Mouse (Mus musculus): ENCODE measurements at regions not wholly inside any gene's neighbourhood (a gene's known extent, or its start where the extent isn't known, plus 50 kb on each side); places are given as distances from the start of the nearest gene placed in this dataset.

DNA sequence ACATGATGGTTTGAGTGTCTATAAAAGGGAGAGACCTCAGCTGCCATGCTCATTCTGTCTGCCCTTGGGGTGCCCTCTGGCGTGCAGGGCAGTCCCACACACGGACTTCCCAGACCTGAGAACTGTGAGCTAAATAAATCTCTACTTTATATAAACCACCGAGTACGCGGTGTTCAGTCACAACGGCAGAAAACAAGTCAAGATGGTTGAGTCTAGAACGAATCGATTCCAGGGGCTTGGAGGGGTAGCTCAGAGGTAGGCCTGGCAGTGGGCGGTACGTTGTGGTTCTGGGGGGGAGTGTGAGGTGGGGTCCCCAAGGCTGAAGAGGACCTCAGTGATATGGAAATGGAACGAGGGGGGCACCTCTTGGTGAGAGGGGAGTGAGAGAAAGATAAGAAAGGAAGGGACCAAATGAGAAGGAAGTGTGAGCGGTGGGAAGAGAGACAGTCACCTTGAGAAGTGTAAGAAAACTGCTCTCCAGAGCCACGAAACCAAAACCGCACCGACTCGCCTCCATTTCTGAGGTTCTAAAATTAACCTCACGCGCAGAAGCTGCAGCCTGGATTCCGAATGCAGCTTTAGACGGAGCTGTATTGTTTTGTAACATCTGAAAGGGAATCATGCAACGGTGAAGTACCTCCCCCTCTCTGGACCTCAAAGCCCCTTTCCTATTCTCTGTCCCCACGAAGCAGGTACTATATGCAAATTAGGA lies 117.0 kb downstream of the Mis18a start:
- TF ChIP-seq ZC3H11A (IDR thresholded peaks at IDR 0.05; ENCODE audit: borderline replicate concordance, low read depth, low read length) (no peak), ZNF384 (IDR thresholded peaks at IDR 0.05; ENCODE audit: low read depth, low read length) (no peak), MAFK (IDR thresholded peaks at IDR 0.05; ENCODE audit: insufficient read depth, low read depth, low read length) (no peak), HCFC1 (IDR thresholded peaks at IDR 0.05; ENCODE audit: borderline replicate concordance, insufficient read depth, low read length) (no peak), CHD2 (IDR thresholded peaks at IDR 0.05; ENCODE audit: low read depth, low read length) (no peak)
- no peak overlapping the region for H3K9ac ChIP-seq (ENCODE audit: insufficient read depth, low read depth, low read length, poor library complexity, severe bottlenecking)
- no peaks in the 10 kb centered on the region for H3K4me1 ChIP-seq (ENCODE audit: control insufficient read depth in 2 of 2, insufficient read depth in 2 of 2, low read length in 2 of 2, poor library complexity in 1 of 2)
- no peaks in the 10 kb centered on the region for H3K36me3 ChIP-seq (ENCODE audit: control insufficient read depth, insufficient read depth, low read length, poor library complexity, severe bottlenecking)
- DNase-seq (ENCODE audit: low read depth, low spot score), result no peak
- no peaks in the 10 kb centered on the region for H3K9me3 ChIP-seq (ENCODE audit: control insufficient read depth, insufficient read depth, low read depth, low read length)
- in situ Hi-C loops (cut with MboI; ENCODE audit: low sequenced_read_pairs in 2 of 2, unreplicated experiment in 2 of 2), result no loop called here
- H3K27ac ChIP-seq (ENCODE audit: insufficient read depth, low read depth, low read length, poor library complexity, severe bottlenecking), result no peak overlapping the region
- H3K4me3 ChIP-seq (ENCODE audit: insufficient read depth in 1 of 2, low read depth in 1 of 2, low read length in 2 of 2, poor library complexity in 1 of 2, severe bottlenecking in 1 of 2), result no peak overlapping the region

- Histone ChIP-seq H3K9me3 (ENCODE audit: control insufficient read depth, insufficient read depth, low read depth, low read length) (no peaks in the 10 kb centered on the region), H3K4me3 (ENCODE audit: insufficient read depth in 1 of 2, low read depth in 1 of 2, low read length in 2 of 2, poor library complexity in 1 of 2, severe bottlenecking in 1 of 2) (no peak overlapping the region), H3K9ac (ENCODE audit: insufficient read depth, low read depth, low read length, poor library complexity, severe bottlenecking) (no peak overlapping the region), H3K27ac (ENCODE audit: insufficient read depth, low read depth, low read length, poor library complexity, severe bottlenecking) (no peak overlapping the region), H3K36me3 (ENCODE audit: control insufficient read depth, insufficient read depth, low read length, poor library complexity, severe bottlenecking) (no peaks in the 10 kb centered on the region), H3K4me1 (ENCODE audit: control insufficient read depth in 2 of 2, insufficient read depth in 2 of 2, low read length in 2 of 2, poor library complexity in 1 of 2) (no peaks in the 10 kb centered on the region)
- TF ChIP-seq ZNF384 (IDR thresholded peaks at IDR 0.05; ENCODE audit: low read depth, low read length) (no peak), ZC3H11A (IDR thresholded peaks at IDR 0.05; ENCODE audit: borderline replicate concordance, low read depth, low read length) (no peak), MAFK (IDR thresholded peaks at IDR 0.05; ENCODE audit: insufficient read depth, low read depth, low read length) (no peak), CHD2 (IDR thresholded peaks at IDR 0.05; ENCODE audit: low read depth, low read length) (no peak), HCFC1 (IDR thresholded peaks at IDR 0.05; ENCODE audit: borderline replicate concordance, insufficient read depth, low read length) (no peak)
- in situ Hi-C loops (cut with MboI; ENCODE audit: low sequenced_read_pairs in 2 of 2, unreplicated experiment in 2 of 2), result no loop called here
- no peak for DNase-seq (ENCODE audit: low read depth, low spot score)
These were observed 127.8 kb downstream of the Mis18a start for GRCm38 (mm10) chr16:90599329-90599870.

- no peak for DNase-seq (ENCODE audit: low read depth, low spot score)
- H3K9me3 ChIP-seq (ENCODE audit: control insufficient read depth, insufficient read depth, low read depth, low read length), result no peaks in the 10 kb centered on the region
- TF ChIP-seq HCFC1 (IDR thresholded peaks at IDR 0.05; ENCODE audit: borderline replicate concordance, insufficient read depth, low read length) (no peak), ZC3H11A (IDR thresholded peaks at IDR 0.05; ENCODE audit: borderline replicate concordance, low read depth, low read length) (no peak), ZNF384 (IDR thresholded peaks at IDR 0.05; ENCODE audit: low read depth, low read length) (no peak), CHD2 (IDR thresholded peaks at IDR 0.05; ENCODE audit: low read depth, low read length) (no peak), MAFK (IDR thresholded peaks at IDR 0.05; ENCODE audit: insufficient read depth, low read depth, low read length) (no peak)
- H3K4me1 ChIP-seq (ENCODE audit: control insufficient read depth in 2 of 2, insufficient read depth in 2 of 2, low read length in 2 of 2, poor library complexity in 1 of 2), result no peaks in the 10 kb centered on the region
- H3K9ac ChIP-seq (ENCODE audit: insufficient read depth, low read depth, low read length, poor library complexity, severe bottlenecking), result no peak overlapping the region
- no peaks in the 10 kb centered on the region for H3K36me3 ChIP-seq (ENCODE audit: control insufficient read depth, insufficient read depth, low read length, poor library complexity, severe bottlenecking)
- in situ Hi-C loops (cut with MboI; ENCODE audit: low sequenced_read_pairs in 2 of 2, unreplicated experiment in 2 of 2), result no loop called here
- H3K27ac ChIP-seq (ENCODE audit: insufficient read depth, low read depth, low read length, poor library complexity, severe bottlenecking), result no peak overlapping the region
- H3K4me3 ChIP-seq (ENCODE audit: insufficient read depth in 1 of 2, low read depth in 1 of 2, low read length in 2 of 2, poor library complexity in 1 of 2, severe bottlenecking in 1 of 2), result no peak overlapping the region
These were observed 128.5 kb downstream of the Mis18a start for GRCm38 (mm10) chr16:90598727-90599126.

DNA sequence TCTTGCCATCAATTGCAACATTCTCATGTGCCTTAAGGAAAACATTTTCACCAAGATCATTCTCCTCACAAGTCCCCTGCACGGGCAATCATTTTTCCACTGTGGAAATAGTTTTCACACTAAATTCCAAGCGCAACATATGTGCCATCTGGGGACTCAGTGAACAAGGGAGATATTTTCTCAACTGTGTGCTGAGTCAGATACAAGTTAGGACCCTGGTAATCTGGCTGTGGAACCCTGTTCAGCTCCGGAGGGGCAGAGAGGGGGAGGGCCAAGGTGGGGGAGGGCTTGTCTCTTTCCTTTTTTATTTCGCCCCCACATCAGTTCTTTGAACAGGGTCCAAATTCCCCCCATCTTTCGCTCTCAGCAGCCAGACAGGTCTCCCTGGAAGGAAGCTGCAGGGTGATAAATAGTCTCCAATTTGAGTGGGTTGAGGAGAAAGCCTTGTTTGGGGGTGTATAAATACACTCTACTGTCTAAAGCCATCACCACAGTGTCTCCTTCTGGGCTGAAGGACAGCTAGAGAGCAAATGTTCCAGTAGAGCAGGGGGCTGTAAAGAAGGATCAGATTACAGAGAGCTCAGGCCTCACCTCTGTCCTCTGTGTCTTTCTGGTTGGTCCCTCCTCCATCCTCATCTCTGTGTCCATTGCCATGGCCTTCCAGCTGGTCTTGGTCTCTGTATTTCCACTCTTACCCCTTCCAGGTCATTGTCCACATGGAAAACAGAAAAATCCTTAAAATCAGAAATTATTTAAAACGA lies 134.3 kb downstream of the Mis18a start:
- Histone ChIP-seq H3K27ac (ENCODE audit: insufficient read depth, low read depth, low read length, poor library complexity, severe bottlenecking) (no peak overlapping the region), H3K4me3 (ENCODE audit: insufficient read depth in 1 of 2, low read depth in 1 of 2, low read length in 2 of 2, poor library complexity in 1 of 2, severe bottlenecking in 1 of 2) (no peak overlapping the region)
- in situ Hi-C loops (cut with MboI; ENCODE audit: low sequenced_read_pairs in 2 of 2, unreplicated experiment in 2 of 2), result no loop called here

More for the DNA sequence above, 134.3 kb downstream of the Mis18a start:
- H3K36me3 ChIP-seq (ENCODE audit: control insufficient read depth, insufficient read depth, low read length, poor library complexity, severe bottlenecking), result no peaks in the 10 kb centered on the region
- TF ChIP-seq MAFK (IDR thresholded peaks at IDR 0.05; ENCODE audit: insufficient read depth, low read depth, low read length) (no peak), CHD2 (IDR thresholded peaks at IDR 0.05; ENCODE audit: low read depth, low read length) (no peak)
- DNase-seq (ENCODE audit: low read depth, low spot score), result no peak
- no peak overlapping the region for H3K9ac ChIP-seq (ENCODE audit: insufficient read depth, low read depth, low read length, poor library complexity, severe bottlenecking)
- H3K4me1 ChIP-seq (ENCODE audit: control insufficient read depth in 2 of 2, insufficient read depth in 2 of 2, low read length in 2 of 2, poor library complexity in 1 of 2), result no peaks in the 10 kb centered on the region
- H3K9me3 ChIP-seq (ENCODE audit: control insufficient read depth, insufficient read depth, low read depth, low read length), result no peaks in the 10 kb centered on the region

All from ES-E14 (cell line).